Mouse (Mus musculus) midbrain, embryonic 11.5 days (tissue): ENCODE measurements around the gene Eif4enif1. TPM values are rescaled to one million over a fixed set of nuclear protein-coding genes. Genes with fewer than 3 reads are reported as not detected.
A peak's percentile ranks its signal among the peaks of the same experiment; 100 is the strongest.
"Not testable (repeated sequence)": the region's sequence is repeated elsewhere in the genome, so short reads cannot be mapped to it uniquely, and the experiment has no call there.

ENCODE experiments used
- ATAC-seq: fragments of 200-750 bp; cut with Nextera tagmentation; 2 replicates; pipeline ENCODE4 v1.8.0; 2017; ENCODE audit warnings: moderate TSS enrichment, moderate library complexity; ENCODE audit not compliant: low FRiP score
- DNase-seq: peaks from one replicate; pipeline ENCODE4 v3.0.0; 2015; ENCODE audit warnings: low spot score; ENCODE audit errors: missing footprints
- H3K27ac ChIP-seq: fragments of 300-500 bp; sonication (generic); 2 replicates; pipeline ENCODE4 v1.5.1; 2014; ENCODE audit warnings: low read depth, low read length
- H3K27me3 ChIP-seq: fragments of 300-500 bp; sonication (generic); 2 replicates; pipeline ENCODE4 v1.6.1; 2014; ENCODE audit warnings: mild to moderate bottlenecking, low read length, moderate library complexity, mixed read lengths; ENCODE audit not compliant: control insufficient read depth, insufficient read depth
- H3K36me3 ChIP-seq: fragments of 300-500 bp; sonication (generic); 2 replicates; pipeline ENCODE4 v1.6.1; 2014; ENCODE audit warnings: mild to moderate bottlenecking, low read length, moderate library complexity, mixed read lengths; ENCODE audit not compliant: control insufficient read depth, insufficient read depth
- H3K4me1 ChIP-seq: fragments of 300-500 bp; sonication (generic); 2 replicates; pipeline ENCODE4 v1.6.1; 2014; ENCODE audit warnings: low read length; ENCODE audit not compliant: control insufficient read depth, insufficient read depth
- H3K4me2 ChIP-seq: fragments of 300-500 bp; sonication (generic); 2 replicates; pipeline ENCODE4 v1.6.1; 2014; ENCODE audit warnings: mild to moderate bottlenecking, moderate library complexity
- H3K4me3 ChIP-seq: fragments of 300-500 bp; sonication (generic); 2 replicates; pipeline ENCODE4 v1.5.1; 2014; ENCODE audit warnings: low read depth, low read length
- H3K9ac ChIP-seq: fragments of 300-500 bp; sonication (generic); 2 replicates; pipeline ENCODE4 v1.6.1; 2014; ENCODE audit warnings: low read length
- H3K9me3 ChIP-seq: fragments of 300-500 bp; sonication (generic); 2 replicates; pipeline ENCODE4 v1.6.1; 2016; ENCODE audit warnings: low read length; ENCODE audit not compliant: control insufficient read depth
- WGBS: fragments of 180-500 bp; shearing (Covaris S2); extraction: QIAGEN DNeasy Blood & Tissue Kit; methylation state at CpG from one replicate; pipeline ENCODE4 v1.1.7; 2014; 5-methylcytosine and 5-hydroxymethylcytosine counted together
- polyA plus RNA-seq: library from polyadenylated mRNA; unstranded; fragments of >200 nt; fragmentation: Nextera tagmentation; extraction: Ambion mirVana; gene quantifications from 2 replicates; pipeline ENCODE4 v1.2.1, GENCODE M21; 2014

The Eif4enif1 gene
- polyA plus RNA-seq, 1 experiment from 2014 or later = 54.7 TPM

DNA sequence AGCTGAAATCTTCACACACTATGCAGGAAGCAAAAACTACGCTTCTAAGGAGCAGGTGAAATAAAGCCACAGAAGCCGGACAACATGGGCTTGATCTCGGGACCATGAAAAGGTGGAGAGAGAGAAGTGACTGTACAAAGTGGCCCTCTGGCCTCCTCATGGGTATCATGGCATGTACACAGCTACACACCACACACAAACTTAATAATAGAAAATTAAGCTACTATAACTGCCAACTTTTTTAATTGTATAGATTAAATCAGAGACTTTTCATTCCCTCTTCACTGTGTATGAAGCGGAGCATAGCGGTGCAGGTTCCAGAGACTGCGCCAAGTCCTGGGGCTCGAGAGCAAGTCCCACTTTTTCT, 22.5 kb upstream of the Eif4enif1 start:
- not testable (repeated sequence) for H3K36me3 ChIP-seq, H3K9ac ChIP-seq, H3K4me2 ChIP-seq, H3K9me3 ChIP-seq, H3K27me3 ChIP-seq, H3K27ac ChIP-seq, H3K4me3 ChIP-seq, H3K4me1 ChIP-seq, ATAC-seq
- peak; percentile 80 for DNase-seq
- 89% methylated on average over 7 of the region's 7 CpGs for WGBS

GRCm38 (mm10) chr11:3180510-3181160, 21.6 kb upstream of the Eif4enif1 start:
- not testable (repeated sequence) for H3K27ac ChIP-seq, DNase-seq, H3K27me3 ChIP-seq, H3K4me1 ChIP-seq, ATAC-seq, H3K9ac ChIP-seq, H3K4me3 ChIP-seq, H3K9me3 ChIP-seq, H3K4me2 ChIP-seq, H3K36me3 ChIP-seq
- 72% methylated on average over 6 of the region's 6 CpGs for WGBS

GRCm38 (mm10) chr11:3181250-3181649, 20.9 kb upstream of the Eif4enif1 start:
- not testable (repeated sequence) for H3K4me3 ChIP-seq, H3K27me3 ChIP-seq, ATAC-seq, H3K27ac ChIP-seq, H3K4me2 ChIP-seq, H3K36me3 ChIP-seq, H3K9ac ChIP-seq, H3K9me3 ChIP-seq, H3K4me1 ChIP-seq
- peak; percentile 84 for DNase-seq
- 62% methylated on average over 4 of the region's 4 CpGs for WGBS

DNA sequence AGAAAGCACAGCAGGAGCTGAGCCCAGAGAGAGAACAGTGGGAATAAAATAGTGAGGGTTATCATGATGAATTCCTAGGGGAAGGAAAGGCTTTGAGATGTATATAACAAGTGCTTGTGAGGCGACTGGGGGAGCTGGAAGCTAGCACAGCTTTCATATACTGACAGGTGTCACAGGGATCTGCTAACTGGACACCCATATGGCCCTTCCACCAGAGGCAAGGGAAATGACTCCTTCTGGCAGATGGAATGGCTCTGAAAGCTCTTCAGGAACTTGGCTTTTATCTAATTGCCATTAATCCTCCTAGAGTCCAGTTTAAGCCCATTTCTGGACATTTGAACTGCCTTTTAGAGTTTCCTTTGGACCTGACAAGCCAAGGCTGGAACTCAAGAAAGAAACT, 20.2 kb upstream of the Eif4enif1 start:
- H3K9ac ChIP-seq, DNase-seq, H3K4me1 ChIP-seq, H3K36me3 ChIP-seq, ATAC-seq, H3K27ac ChIP-seq, H3K9me3 ChIP-seq, H3K4me2 ChIP-seq, H3K4me3 ChIP-seq, H3K27me3 ChIP-seq: not testable (repeated sequence)
- 39% methylated on average over 1 of the region's 1 CpGs for WGBS

DNA sequence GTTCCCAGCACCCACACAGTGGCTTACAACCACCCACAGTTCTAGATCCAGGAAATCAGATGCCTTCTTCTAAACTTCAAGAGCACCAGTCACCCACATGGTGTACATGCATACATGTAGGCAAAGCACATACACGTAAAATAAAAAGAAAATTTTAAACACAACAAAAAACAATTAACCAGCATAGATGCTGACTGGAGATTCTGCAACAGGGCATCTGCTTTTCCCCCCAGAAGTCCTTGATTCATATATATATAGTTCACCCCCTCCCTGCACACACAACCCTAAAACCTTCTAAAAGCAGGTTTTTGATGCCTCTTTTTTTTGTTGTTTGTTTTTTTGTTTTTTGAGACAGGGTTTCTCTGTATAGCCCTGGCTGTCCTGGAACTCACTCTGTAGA, 19.5 kb upstream of the Eif4enif1 start:
- not testable (repeated sequence) for H3K4me3 ChIP-seq, H3K36me3 ChIP-seq, H3K9ac ChIP-seq, H3K4me2 ChIP-seq, H3K27ac ChIP-seq, H3K9me3 ChIP-seq, H3K27me3 ChIP-seq, H3K4me1 ChIP-seq, ATAC-seq
- WGBS = 75% methylated on average over 1 of the region's 1 CpGs
- DNase-seq = peak; percentile 45

GRCm38 (mm10) chr11:3193363-3193762, 8.8 kb upstream of the Eif4enif1 start, which contains the start of gene Sfi1:
TSS of gene Sfi1 (minus strand) at chr11:3193463.
- Histone ChIP-seq H3K9ac (no peak within 1 kb of the TSS), H3K27ac (no peak within 1 kb of the TSS), H3K9me3 (no peaks in the 10 kb centered on the region), H3K27me3 (no peaks in the 10 kb centered on the region), H3K4me2 (no peak within 1 kb of the TSS), H3K4me3 (no peak within 1 kb of the TSS), H3K36me3 (no peaks in the 10 kb centered on the region), H3K4me1 (no peaks in the 10 kb centered on the region)
- DNase-seq (no peak), ATAC-seq (no peak)
- 86% methylated on average over 25 of the region's 25 CpGs for WGBS

- H3K4me2 ChIP-seq, ATAC-seq, H3K4me1 ChIP-seq, H3K27ac ChIP-seq, H3K27me3 ChIP-seq, H3K36me3 ChIP-seq, H3K4me3 ChIP-seq, H3K9me3 ChIP-seq, H3K9ac ChIP-seq: not testable (repeated sequence)
- WGBS = 87% methylated on average over 7 of the region's 7 CpGs
- peak; percentile 69 for DNase-seq
Observed at GRCm38 (mm10) chr11:3200636-3201035, 1.6 kb upstream of the Eif4enif1 start.

- no peaks in the 10 kb centered on the region for H3K27me3 ChIP-seq
- H3K9me3 ChIP-seq = no peaks in the 10 kb centered on the region
- H3K4me1 ChIP-seq = no peaks in the 10 kb centered on the region; the same call in 1 of the 2 replicates
- H3K4me2 ChIP-seq = peak overlapping the region; percentile 19
- H3K9ac ChIP-seq = peak overlapping the region; percentile 18; the same call in 1 of the 2 replicates
- DNase-seq = no peak
- no peak overlapping the region for H3K27ac ChIP-seq
- H3K36me3 ChIP-seq = peaks cover 3% of the 10 kb centered on the region
- peak overlapping the region; percentile 35 for H3K4me3 ChIP-seq
- no peak for ATAC-seq
- 11% methylated on average over 16 of the region's 16 CpGs for WGBS
Observed at GRCm38 (mm10) chr11:3201326-3202230, 614 bp upstream of the Eif4enif1 start.

DNA sequence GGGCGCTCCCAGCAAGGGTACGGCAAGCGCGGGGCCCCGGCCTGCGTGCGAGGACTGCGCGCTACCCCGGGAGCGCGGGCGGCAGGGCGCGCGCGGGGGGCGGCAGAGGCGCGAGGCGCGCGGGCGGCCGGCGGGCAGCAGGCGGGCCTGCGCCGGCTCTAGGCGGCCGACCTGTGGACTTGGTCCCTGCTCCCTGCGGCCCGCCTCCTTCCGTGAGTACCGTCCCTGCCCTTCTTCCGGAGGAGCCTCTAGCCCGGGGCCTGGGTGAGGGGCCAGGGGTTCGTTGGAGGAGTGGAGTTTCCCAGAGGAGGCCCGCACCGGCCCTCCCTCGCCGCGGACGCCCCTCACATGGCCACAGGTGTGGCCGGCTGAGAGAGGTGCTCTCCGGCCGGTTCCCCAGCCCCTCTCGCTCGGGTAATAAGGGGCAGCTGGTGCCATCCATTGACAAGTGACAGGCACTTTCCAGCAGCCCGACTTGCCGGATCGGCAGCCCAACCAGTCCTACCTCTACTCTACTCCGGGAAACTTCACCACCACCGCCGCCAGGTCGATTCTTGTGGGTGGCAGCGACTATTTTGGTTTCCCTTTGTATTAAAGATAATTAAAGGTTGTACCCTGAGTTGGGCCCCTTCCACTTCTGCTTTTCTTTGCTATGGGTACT, 719 bp downstream of the Eif4enif1 start:
- DNase-seq (peak; percentile 94), ATAC-seq (peak; percentile 36)

More for the DNA sequence above, 719 bp downstream of the Eif4enif1 start:
- Histone ChIP-seq H3K27me3 (no peaks in the 10 kb centered on the region), H3K4me2 (peak overlapping the region; percentile 30), H3K4me1 (no peaks in the 10 kb centered on the region; the same call in 1 of the 2 replicates), H3K9ac (peak overlapping the region; percentile 46), H3K36me3 (peaks cover 6% of the 10 kb centered on the region), H3K9me3 (no peaks in the 10 kb centered on the region), H3K4me3 (peak overlapping the region; percentile 35), H3K27ac (no peak overlapping the region)
- under 1% methylated on average over 54 of the region's 57 CpGs for WGBS
